Mouse (Mus musculus) testis, adult 2 months (tissue): ENCODE data around the gene Cdk6.
"Not testable (repeated sequence)": the region's sequence is repeated elsewhere in the genome, so short reads cannot be mapped to it uniquely, and the experiment has no call there.

Experiments used
- CTCF ChIP-seq: fragments of 200-500 bp; IDR thresholded peaks from 2 replicates; pipeline ENCODE4 v1.5.1; 2012; ENCODE audit warnings: low read depth, mild to moderate bottlenecking, inconsistent platforms, low read length, moderate library complexity; ENCODE audit not compliant: control insufficient read depth, insufficient read depth, insufficient replicate concordance
- POLR2A ChIP-seq: fragments of 200-500 bp; IDR thresholded peaks from 2 replicates; pipeline ENCODE4 v1.6.1; 2012; ENCODE audit warnings: low read depth, mild to moderate bottlenecking, inconsistent platforms, low read length, moderate library complexity; ENCODE audit not compliant: control insufficient read depth

- not testable (repeated sequence) for TF ChIP-seq CTCF, POLR2A
Measured at GRCm38 (mm10) chr5:3418183-3418582, 76.9 kb downstream of the Cdk6 start.
